Mouse (Mus musculus) neural tube, embryonic 10.5 days (tissue): ENCODE data around the gene 4931406P16Rik.
A peak's percentile ranks its signal among the peaks of the same experiment; 100 is the strongest.

ENCODE experiments used
- DNase-seq: peaks from one replicate; pipeline ENCODE4 v3.0.0-alpha.2; 2017; ENCODE audit warnings: low spot score; ENCODE audit errors: extremely low spot score

Gene 4931406P16Rik

DNA sequence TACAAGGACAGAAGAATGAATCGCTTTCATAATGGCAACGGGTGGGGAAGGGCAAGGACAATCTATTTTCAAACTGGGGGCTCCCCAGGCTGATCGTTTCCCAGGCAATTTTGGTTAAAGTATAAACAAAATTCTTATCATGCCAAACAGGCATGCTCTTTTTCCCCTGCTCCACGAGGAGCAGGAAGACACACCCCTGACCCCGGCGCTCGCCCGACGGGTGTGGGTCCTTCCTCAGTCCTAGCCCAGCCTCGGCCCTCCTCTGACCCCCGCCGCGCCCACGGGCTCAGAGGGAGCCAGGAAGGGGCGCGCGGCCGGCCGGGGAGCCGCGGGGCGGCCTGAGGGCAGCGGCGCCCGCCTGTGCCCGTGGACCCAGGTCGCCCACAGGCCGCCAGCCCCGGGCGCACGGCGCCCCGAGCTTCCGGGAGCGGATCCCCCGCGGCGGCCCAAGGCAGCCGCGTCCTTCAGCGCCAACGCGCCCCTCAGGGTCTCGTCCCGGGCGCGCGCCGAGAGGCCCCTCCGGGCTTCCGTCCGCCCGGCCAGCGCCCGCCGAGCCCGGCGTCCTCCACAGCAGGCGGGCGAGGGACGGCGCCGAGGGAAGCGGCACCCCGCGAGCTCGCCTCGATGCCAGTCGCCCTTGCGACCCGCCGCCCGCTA lies 437 bp downstream of the 4931406P16Rik start:
- DNase-seq = peak; percentile 65

- DNase-seq = no peak
These were observed 4.1 kb downstream of the 4931406P16Rik start for GRCm38 (mm10) chr7:34309186-34309764.

- no peak for DNase-seq
These were observed 4.8 kb downstream of the 4931406P16Rik start for GRCm38 (mm10) chr7:34308586-34308985.

- no peak for DNase-seq
These were observed 7.9 kb downstream of the 4931406P16Rik start for GRCm38 (mm10) chr7:34305454-34305853.

DNA sequence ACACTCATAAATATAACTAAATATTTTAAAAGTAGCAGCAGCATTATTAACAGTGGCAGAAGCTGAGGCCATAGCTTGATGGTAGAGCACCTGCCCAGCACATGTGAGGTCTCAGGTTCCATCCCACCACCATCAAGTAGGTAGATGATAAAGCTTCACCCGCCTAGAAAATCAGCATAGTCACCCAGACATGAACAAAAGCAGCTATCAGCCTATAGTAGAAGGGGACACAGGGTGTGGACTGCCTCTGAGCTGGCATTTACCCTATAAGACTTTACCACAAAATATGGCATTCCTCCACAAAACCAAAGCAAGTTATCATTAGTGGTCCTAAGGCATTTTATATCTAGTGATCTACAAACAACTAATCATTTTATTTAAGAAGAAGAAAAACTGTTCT lies 10.7 kb downstream of the 4931406P16Rik start:
- no peak for DNase-seq

DNA sequence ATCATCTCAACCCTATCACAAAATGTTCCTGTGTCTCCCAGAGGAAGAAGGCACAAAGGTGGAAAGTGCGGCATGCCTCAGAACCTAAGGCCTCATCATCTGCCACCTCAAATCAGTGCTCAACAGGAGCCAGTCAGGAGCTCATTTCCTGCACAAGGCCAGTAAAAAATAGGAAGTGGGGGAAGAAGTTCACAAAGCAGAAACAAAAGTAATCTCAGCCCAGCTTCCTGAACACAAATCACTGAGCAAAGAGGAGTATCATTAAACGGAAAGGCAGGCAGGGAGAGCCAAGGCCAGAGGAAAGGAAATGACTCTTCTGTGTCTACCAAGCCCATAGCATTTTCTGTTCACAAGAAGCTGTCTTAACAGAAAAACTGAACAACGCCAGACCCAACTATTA lies 11.4 kb downstream of the 4931406P16Rik start:
- DNase-seq = no peak

- no peak for DNase-seq
These were observed 14.5 kb downstream of the 4931406P16Rik start for GRCm38 (mm10) chr7:34298818-34299217.

GRCm38 (mm10) chr7:34296124-34296523 lies 17.2 kb downstream of the 4931406P16Rik start:
- no peak for DNase-seq

- no peak for DNase-seq
These were observed 20.7 kb downstream of the 4931406P16Rik start for GRCm38 (mm10) chr7:34292633-34293032.

DNA sequence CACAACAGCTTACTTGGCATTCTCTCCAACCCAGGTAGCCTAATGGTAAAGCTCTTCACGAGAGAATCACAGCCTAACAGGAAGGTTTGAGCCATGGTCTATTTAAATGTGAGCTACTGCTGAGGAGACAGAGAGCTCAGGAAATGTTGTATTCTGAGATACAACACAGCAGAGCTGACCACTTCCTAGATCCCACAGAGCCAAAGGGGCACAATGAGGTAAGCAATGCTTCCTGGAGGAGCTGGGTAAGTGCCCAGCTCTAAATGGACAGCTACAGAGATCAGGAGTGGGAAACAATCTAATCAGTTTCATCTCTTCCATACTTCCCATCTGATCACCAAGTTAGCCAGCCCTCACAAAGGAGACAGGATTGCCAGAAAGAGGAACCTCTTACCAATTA lies 22.1 kb downstream of the 4931406P16Rik start:
- no peak for DNase-seq

- no peak for DNase-seq
These were observed 22.8 kb downstream of the 4931406P16Rik start for GRCm38 (mm10) chr7:34290450-34291151.

DNA sequence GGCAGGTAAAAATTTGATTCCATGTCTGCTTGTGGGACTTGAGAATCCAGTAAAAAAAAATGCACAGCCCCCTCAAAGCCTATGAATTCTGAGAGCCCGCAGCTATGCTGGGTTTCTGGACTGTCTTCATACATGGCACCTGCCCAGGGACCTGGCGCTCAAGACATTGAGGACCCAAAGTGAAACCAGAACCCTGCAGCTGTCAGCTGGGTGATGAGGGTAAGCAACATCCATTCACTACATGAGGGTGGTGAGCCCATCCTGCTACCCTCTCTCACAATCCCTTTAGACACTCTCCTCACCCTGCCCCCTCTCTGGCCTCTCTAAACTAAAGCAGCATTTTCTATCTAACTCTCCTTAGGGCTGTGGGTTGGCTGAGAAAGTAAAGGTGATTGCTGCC lies 35.7 kb downstream of the 4931406P16Rik start:
- DNase-seq = no peak

DNA sequence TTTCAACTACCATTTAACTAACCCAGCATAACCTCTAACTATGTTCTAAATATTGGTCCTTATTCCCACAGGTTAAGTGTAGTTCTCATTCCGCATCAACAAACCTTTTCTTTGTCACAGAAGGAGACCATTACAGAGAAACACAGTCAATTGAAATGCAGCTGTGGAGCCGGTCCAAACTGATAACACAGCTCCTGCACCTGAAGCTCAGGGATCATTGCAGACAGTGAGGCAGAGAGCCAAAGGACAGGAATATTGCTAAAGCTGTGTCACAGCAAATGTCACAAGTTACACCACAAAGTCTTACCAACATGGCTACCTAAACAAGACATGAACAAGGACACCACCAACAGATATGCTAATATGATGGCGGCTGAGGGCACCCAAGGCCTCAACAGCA lies 37.3 kb downstream of the 4931406P16Rik start:
- DNase-seq = no peak

DNA sequence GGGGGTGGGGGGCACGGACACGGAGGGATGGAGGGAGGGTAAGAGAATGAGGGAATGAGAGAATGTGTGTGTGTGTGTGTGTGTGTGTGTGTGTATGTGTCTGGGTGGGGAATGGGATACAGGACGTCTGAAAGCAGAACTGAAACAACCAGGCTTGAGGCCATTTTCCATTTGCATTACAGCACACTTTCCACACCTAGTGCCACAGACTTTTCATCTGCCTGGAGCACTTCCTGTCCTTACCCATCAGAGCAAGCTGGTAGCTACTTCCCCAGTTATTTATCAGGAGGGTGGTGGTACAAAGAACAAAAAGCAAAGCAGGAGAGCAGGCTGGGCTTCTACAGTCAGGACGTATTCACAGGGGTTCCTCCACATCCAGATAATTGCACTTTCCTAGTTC lies 40.9 kb downstream of the 4931406P16Rik start:
- no peak for DNase-seq

GRCm38 (mm10) chr7:34268463-34268862 lies 44.9 kb downstream of the 4931406P16Rik start:
- DNase-seq = no peak

GRCm38 (mm10) chr7:34266421-34266820 lies 46.9 kb downstream of the 4931406P16Rik start:
- DNase-seq = no peak

- peak; percentile 17 for DNase-seq
These were observed 47.4 kb downstream of the 4931406P16Rik start for GRCm38 (mm10) chr7:34265876-34266346.

DNA sequence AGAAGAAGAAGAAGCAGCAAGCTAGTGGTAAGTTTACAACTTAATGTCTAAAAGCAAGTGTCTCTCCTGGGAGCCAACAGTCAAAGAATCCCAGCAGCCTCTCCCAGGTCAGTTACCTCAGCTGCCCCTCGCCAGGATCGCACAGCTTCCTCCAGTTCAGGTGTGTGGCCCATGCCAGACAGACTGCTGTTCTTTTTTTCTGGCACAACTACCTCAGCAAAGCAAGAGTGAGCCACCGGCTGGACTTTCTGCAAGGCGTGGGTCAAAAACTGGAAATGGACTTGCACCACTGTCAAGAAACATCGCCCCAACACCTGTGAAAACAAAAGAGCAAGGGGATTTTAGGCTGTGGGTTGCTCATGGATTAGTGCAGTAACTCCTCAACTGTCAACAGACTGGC lies 49.9 kb downstream of the 4931406P16Rik start:
- no peak for DNase-seq

DNA sequence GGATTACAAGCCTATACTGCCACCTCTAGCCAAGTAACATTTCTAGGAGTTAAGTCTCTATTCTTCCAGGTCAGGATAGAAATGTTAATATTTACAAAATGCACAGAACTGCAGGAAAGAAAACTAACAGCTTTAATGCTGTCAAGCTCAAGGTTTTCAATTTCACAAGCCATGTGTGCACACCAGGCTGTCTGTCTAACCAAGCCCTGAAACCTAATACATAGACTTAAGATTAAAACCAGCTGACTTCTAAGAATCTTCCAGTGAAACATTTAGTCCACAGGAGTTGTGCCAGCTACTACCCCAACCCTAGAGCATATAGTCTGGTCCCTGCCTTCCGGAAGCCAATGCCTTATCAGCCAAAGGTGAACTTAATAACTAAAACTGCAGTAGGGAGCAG lies 54.9 kb downstream of the 4931406P16Rik start:
- DNase-seq = no peak

- no peak for DNase-seq
These were observed 56.1 kb downstream of the 4931406P16Rik start for GRCm38 (mm10) chr7:34257279-34257678.

- DNase-seq = no peak
These were observed 57.4 kb downstream of the 4931406P16Rik start for GRCm38 (mm10) chr7:34255916-34256315.

- no peak for DNase-seq
These were observed 58.2 kb downstream of the 4931406P16Rik start for GRCm38 (mm10) chr7:34255137-34255536.

GRCm38 (mm10) chr7:34252030-34252429 lies 61.3 kb downstream of the 4931406P16Rik start:
- DNase-seq = no peak
